Mouse (Mus musculus) lung, adult 2 months (tissue): ENCODE results near the gene Kmt2d. TPM values are rescaled to one million over a fixed set of nuclear protein-coding genes. Genes with fewer than 3 reads are reported as not detected.
A peak's percentile ranks its signal among the peaks of the same experiment; 100 is the strongest.

Experiments
- DNase-seq: peaks from one replicate; pipeline ENCODE4 v3.0.0; 2022
- H3K4me1 ChIP-seq: fragments of 200-500 bp; 2 replicates; pipeline ENCODE4 v1.6.1; 2011; ENCODE audit warnings: low read length; ENCODE audit not compliant: control insufficient read depth, insufficient read depth
- H3K4me3 ChIP-seq: fragments of 200-500 bp; replicated peaks from 2 replicates; pipeline ENCODE3; 2011; ENCODE audit warnings: low read depth, mild to moderate bottlenecking, control low read depth, low read length; ENCODE audit errors: extremely low read depth
- CTCF ChIP-seq: fragments of 200-500 bp; IDR thresholded peaks from 2 replicates; pipeline ENCODE4 v1.5.1; 2011; ENCODE audit warnings: mild to moderate bottlenecking, low read length, control low read depth; ENCODE audit not compliant: insufficient read depth
- POLR2A ChIP-seq: fragments of 200-500 bp; IDR thresholded peaks from 2 replicates; pipeline ENCODE4 v1.6.1; 2011; ENCODE audit warnings: low read depth, mild to moderate bottlenecking, control low read depth, low read length, borderline replicate concordance; ENCODE audit errors: extremely low read depth
- WGBS: fragments of 180-500 bp; shearing (Covaris S2); methylation state at CpG from one replicate; pipeline ENCODE4 v1.1.7; 2018; 5-methylcytosine and 5-hydroxymethylcytosine counted together
- polyA plus RNA-seq: library from polyadenylated mRNA; depleted of rRNA; stranded (reverse); fragments of >200 nt; gene quantifications from 2 replicates; pipeline ENCODE4 v1.2.3, GENCODE M21; 2012; rRNA removed

Kmt2d gene
- polyA plus RNA-seq, 1 experiment: 36.0 TPM

- Histone ChIP-seq H3K4me3 (no peak overlapping the region), H3K4me1 (peaks cover 13% of the 10 kb centered on the region; the same call in 1 of the 2 replicates)
- DNase-seq: no peak
- TF ChIP-seq CTCF (no peak), POLR2A (no peak)
- WGBS: 2% methylated on average over 75 of the region's 75 CpGs
Measured at GRCm38 (mm10) chr15:98792233-98793020, 78.6 kb downstream of the Kmt2d start.

DNA sequence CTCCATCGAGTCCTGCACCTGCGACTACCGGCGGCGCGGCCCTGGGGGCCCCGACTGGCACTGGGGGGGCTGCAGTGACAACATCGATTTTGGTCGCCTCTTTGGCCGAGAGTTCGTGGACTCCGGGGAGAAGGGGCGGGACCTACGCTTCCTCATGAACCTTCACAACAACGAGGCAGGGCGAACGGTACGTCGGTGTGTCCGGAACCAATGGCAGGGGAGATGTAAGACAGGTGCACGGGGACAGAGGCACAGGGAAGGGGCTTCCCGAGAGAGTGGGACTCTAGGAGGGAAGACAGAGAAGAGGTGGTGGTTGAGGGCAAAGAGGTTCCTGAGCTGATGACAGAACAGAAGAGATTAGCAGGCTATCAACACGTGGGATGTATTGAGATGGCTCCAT, 79.2 kb downstream of the Kmt2d start:
- TF ChIP-seq POLR2A (no peak), CTCF (no peak)
- no peak for DNase-seq
- WGBS: 3% methylated on average over 23 of the region's 23 CpGs
- Histone ChIP-seq H3K4me1 (peaks cover 13% of the 10 kb centered on the region; the same call in 1 of the 2 replicates), H3K4me3 (no peak overlapping the region)

DNA sequence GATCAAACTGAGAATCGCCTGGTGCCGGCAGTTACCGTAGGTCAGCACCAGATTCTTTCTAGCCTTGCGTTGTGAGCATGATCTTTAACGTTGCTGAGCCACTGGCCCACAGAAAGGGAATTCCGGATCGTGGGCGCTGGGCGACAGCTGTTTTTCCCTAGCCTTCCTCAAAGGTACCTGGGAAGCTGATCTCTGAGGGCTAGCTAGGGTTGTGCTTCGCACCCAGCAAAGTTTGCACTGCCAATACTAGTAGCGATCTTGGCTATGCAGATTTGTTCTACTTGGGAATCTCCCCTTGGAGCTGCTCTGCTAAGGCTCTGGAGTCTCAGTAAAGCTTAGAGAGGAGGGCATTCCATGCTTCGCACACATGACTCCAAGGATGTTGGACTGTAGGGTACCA, 79.8 kb downstream of the Kmt2d start:
- Histone ChIP-seq H3K4me1 (peaks cover 13% of the 10 kb centered on the region; the same call in 1 of the 2 replicates), H3K4me3 (no peak overlapping the region)
- DNase-seq: no peak
- no peak for TF ChIP-seq POLR2A
- no peak for TF ChIP-seq CTCF
- 3% methylated on average over 12 of the region's 12 CpGs for WGBS

DNA sequence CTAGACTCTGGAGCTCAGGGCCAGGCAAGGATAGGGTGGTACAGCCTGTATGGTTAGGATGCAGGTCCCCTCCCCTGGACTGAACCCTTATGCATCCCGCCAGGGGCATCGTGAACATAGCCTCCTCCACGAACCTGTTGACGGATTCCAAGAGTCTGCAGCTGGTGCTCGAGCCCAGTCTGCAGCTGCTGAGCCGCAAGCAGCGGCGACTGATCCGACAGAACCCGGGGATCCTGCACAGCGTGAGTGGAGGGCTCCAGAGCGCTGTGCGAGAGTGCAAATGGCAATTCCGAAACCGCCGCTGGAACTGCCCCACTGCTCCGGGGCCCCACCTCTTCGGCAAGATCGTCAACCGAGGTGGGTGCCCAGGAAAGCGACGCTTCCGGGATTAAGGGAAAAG, 80.2 kb downstream of the Kmt2d start:
- H3K4me3 ChIP-seq: peak overlapping the region; percentile 9
- WGBS: 1% methylated on average over 23 of the region's 23 CpGs
- peaks cover 13% of the 10 kb centered on the region; the same call in 1 of the 2 replicates for H3K4me1 ChIP-seq
- no peak for DNase-seq
- TF ChIP-seq CTCF (no peak), POLR2A (no peak)

DNA sequence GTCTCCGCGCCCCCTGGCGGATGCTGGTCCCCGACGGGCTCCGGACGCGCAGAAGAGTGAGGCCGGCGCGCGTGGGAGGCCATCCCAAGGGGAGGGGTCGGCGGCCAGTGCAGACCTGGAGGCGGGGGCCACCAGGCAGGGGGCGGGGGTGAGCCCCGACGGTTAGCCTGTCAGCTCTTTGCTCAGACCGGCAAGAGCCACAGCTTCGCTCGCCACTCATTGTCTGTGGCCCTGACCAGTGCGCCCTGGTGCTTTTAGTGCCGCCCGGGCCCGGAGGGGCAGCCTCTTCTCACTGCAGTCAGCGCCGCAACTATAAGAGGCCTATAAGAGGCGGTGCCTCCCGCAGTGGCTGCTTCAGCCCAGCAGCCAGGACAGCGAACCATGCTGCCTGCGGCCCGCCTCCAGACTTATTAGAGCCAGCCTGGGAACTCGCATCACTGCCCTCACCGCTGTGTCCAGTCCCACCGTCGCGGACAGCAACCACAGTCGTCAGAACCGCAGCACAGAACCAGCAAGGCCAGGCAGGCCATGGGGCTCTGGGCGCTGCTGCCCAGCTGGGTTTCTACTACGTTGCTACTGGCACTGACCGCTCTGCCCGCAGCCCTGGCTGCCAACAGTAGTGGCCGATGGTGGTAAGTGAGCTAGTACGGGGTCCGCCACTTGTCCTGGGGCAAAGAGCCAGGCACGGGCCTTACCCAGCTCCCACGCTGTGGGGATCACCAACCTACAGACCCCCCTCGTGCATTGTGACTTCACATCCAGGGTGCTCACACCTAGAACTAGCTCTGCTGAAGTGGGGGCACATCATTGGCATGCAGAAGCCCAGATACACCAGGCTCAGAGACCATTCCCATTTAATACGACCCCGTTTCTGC, 81.1 kb downstream of the Kmt2d start, which contains the start of gene Wnt1:
TSS of gene Wnt1 (plus strand) at position 197 of the 875 bp plus-strand sequence.
- H3K4me3 ChIP-seq: no peak within 1 kb of the TSS
- peak; percentile 61 for DNase-seq
- H3K4me1 ChIP-seq: peaks cover 13% of the 10 kb centered on the region; the same call in 1 of the 2 replicates
- TF ChIP-seq CTCF (peak; percentile 38), POLR2A (no peak)
- 5% methylated on average over 50 of the region's 51 CpGs for WGBS

DNA sequence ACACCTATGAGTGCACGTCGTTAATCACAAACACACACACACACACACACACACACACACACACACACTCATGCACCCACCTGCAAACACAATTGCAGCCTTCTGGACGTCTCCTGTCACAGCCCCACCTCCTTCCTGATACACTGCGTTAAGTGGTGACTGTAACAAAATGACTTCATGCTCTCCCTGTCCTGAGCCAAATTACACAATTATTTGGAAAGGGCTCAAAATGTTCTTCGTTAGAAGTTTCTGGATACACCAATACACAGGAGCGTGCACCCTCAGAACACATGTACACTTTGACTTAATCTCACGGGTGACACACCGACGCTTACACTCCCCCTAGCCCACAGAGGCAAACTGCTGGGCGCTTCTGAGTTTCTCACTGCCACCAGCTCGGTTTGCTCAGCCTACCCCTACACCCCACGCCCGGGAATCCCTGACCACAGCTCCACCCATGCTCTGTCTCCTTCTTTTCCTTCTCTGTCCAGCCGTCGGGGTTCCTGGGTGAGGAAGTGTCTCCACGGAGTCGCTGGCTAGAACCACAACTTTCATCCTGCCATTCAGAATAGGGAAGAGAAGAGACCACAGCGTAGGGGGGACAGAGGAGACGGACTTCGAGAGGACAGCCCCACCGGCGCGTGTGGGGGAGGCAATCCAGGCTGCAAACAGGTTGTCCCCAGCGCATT, 81.9 kb downstream of the Kmt2d start:
- H3K4me3 ChIP-seq: no peak overlapping the region
- no peak for TF ChIP-seq CTCF
- TF ChIP-seq POLR2A: no peak
- peaks cover 13% of the 10 kb centered on the region; the same call in 1 of the 2 replicates for H3K4me1 ChIP-seq
- no peak for DNase-seq
- WGBS: 8% methylated on average over 24 of the region's 24 CpGs

DNA sequence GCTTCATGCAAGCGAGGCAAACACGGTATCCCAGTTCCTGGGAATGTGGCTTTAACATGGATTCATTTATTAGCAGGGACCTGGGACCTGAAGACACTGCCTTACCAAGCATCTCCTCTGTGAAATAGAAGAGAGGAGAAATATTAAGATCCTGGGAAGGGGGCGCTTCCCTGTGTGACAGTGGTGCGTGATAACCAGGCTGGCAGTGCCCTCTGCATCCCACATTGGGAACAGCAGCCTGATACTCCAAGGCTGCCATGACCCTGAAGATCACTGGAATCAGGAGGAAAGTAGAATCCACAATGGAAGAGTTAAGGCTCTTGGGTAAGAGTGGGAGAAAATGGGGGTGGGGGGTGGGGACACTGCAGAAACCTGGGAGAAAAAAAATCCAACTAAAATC, 83.1 kb downstream of the Kmt2d start:
- no peak for DNase-seq
- no peak for TF ChIP-seq POLR2A
- TF ChIP-seq CTCF: peak; percentile 48; the same call in 1 of the 2 replicates
- no peak overlapping the region for H3K4me3 ChIP-seq
- 36% methylated on average over 4 of the region's 4 CpGs for WGBS
- peaks cover 13% of the 10 kb centered on the region; the same call in 1 of the 2 replicates for H3K4me1 ChIP-seq

DNA sequence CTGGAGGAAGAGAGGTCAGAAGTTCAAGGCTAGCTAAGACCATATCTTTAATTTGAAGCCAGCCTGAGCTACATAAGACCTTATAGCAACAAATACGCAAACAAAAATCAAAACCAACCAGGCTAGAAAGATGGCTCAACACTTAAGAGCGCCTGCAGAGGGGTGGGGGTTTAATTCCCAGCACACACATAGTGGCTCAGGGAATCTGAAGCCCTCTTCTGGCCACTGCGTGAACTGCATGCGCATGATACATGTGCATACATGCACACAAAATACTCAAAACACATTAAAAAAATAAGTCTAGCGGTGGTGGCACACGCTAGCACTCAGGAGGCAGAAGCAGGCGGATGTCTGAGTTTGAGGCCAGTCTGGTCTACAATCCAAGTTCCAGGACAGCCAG, 85.3 kb downstream of the Kmt2d start:
- DNase-seq: no peak
- TF ChIP-seq CTCF (peak; percentile 54), POLR2A (no peak)
- 44% methylated on average over 7 of the region's 7 CpGs for WGBS
- peaks cover 8% of the 10 kb centered on the region; the same call in 1 of the 2 replicates for H3K4me1 ChIP-seq
- no peak overlapping the region for H3K4me3 ChIP-seq

Other genes starting within 250 kb of the Kmt2d start
- 34.1 and 37.1 TPM in 2 replicates for gene Cacnb3, start 240.4 kb downstream of the Kmt2d start, polyA plus RNA-seq
- gene Ddx23, start 208.3 kb downstream of the Kmt2d start, polyA plus RNA-seq: 28.4 and 38.9 TPM in 2 replicates
- gene Rnd1, start 193.7 kb downstream of the Kmt2d start, polyA plus RNA-seq: 19.6 and 23.6 TPM in 2 replicates
- gene Ccdc65, start 163.0 kb downstream of the Kmt2d start, polyA plus RNA-seq: 3.1 and 3.6 TPM in 2 replicates
- gene Fkbp11, start 143.0 kb downstream of the Kmt2d start, polyA plus RNA-seq: 11.1 and 12.5 TPM in 2 replicates
- 110 and 166 TPM in 2 replicates for gene Arf3, start 108.0 kb downstream of the Kmt2d start, polyA plus RNA-seq
- 21.8 and 37.4 TPM in 2 replicates for gene Wnt10b, start 93.1 kb downstream of the Kmt2d start, polyA plus RNA-seq
- gene Wnt1, start 81.3 kb downstream of the Kmt2d start, polyA plus RNA-seq: not detected in 2 replicates
- gene Ddn, start 61.7 kb downstream of the Kmt2d start, polyA plus RNA-seq: 0.21 and 0.31 TPM in 2 replicates
- 51.0 and 62.8 TPM in 2 replicates for gene Prkag1, start 39.7 kb downstream of the Kmt2d start, polyA plus RNA-seq
- gene Rhebl1, start 23.3 kb upstream of the Kmt2d start, polyA plus RNA-seq: 5.4 and 5.6 TPM in 2 replicates
- gene Dhh, start 27.3 kb upstream of the Kmt2d start, polyA plus RNA-seq: 2.5 and 2.8 TPM in 2 replicates
- gene Lmbr1l, start 47.0 kb upstream of the Kmt2d start, polyA plus RNA-seq: 56.0 and 72.1 TPM in 2 replicates
- 1,081 and 1,265 TPM in 2 replicates for gene Tuba1b, start 63.4 kb upstream of the Kmt2d start, polyA plus RNA-seq
- 0.17 and 298 TPM in 2 replicates for gene Gm49450, start 82.3 kb upstream of the Kmt2d start, polyA plus RNA-seq
- gene Tuba1a, start 82.5 kb upstream of the Kmt2d start, polyA plus RNA-seq: 617 and 959 TPM in 2 replicates
- gene Tuba1c, start 158.7 kb upstream of the Kmt2d start, polyA plus RNA-seq: 72.7 and 91.7 TPM in 2 replicates
- 0.71 and 1.0 TPM in 2 replicates for gene Prph, start 184.0 kb upstream of the Kmt2d start, polyA plus RNA-seq
- 0.84 and 1.3 TPM in 2 replicates for gene Troap, start 203.4 kb upstream of the Kmt2d start, polyA plus RNA-seq
- gene C1ql4, start 216.6 kb upstream of the Kmt2d start, polyA plus RNA-seq: not detected in 2 replicates
- 0.23 and 0.53 TPM in 2 replicates for gene Dnajc22, start 222.0 kb upstream of the Kmt2d start, polyA plus RNA-seq